Mouse (Mus musculus) ZHBTc4 (cell line): ENCODE measurements at regions not wholly inside any gene's neighbourhood (a gene's known extent, or its start where the extent isn't known, plus 50 kb on each side); places are given as distances from the start of the nearest gene placed in this dataset.
A peak's percentile ranks its signal among the peaks of the same experiment; 100 is the strongest.

ENCODE experiments used
- DNase-seq: peaks from one replicate; pipeline ENCODE4 v3.0.0-alpha.2; 2011; ENCODE audit warnings: low read depth, low spot score

DNA sequence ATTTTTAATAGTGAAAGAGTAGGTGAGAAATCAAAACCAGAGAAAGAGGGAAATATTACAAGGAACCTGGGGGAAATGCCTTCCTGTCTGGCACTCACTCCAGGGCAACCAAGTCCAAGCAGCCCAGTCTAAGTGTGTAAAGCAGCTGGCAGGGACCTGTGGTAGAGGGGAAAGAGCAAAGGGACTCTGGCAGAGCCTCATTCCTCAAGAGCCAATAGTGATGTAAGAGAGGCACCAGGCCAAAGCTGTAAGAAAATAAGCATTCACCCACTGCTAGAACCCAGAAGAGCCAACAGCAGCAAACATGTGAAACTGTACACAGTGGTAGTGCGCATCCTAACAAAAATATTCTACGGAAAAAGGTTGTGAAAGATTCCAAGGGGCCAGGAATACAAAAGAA lies 301.7 kb downstream of the Sox4 start:
- DNase-seq: no peak

DNA sequence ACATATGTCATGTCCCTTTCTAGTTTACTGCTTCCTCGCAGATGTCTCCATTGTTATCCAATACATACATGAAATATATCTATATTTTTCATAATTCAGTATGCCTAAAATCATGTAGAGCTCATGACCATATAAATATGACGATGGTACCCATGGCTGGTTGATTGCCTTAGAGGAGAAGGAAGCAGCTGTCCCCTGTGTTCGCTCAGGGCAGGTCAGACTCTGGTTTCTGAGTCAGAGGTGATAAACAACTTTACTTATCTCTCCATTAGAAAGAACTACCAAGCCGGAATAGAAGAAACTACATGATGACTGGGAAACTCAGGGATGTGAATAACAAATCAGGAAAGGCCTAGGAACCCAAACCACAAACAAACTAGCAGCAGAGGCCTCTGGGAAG lies 307.6 kb downstream of the Sox4 start:
- no peak for DNase-seq

DNA sequence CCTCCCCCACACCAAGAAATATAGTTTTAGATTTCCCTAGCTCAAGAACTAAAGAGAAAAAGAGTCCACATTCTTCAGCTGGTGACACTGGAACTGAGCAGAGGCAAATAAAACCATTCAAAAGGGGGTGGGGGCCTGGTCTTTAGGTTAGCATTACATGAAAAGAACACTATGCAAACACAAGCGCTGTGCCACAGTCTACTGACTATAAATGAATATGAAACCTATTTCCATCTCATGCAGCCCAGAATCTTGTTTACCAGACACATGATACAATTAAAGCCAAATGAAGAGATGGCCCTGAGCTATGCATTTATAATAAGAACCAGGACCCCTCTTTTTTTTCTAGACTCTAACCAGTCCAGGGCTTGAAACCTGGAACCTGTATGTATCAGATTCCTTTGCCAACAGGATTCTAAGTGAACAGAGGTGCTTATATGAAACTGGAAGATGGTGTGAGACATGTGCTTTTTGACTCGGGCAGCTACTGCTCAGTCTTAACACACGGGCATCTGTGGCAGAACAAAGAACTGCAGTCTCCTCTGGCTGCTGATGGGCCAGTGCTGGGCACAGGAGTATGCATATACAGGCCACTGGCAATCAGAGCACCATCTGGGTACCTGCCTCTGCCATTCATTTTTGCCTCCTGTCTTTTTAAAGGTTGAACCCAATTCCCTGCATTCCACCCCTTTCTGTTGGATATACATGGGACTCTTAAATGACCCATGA lies 308.5 kb downstream of the Sox4 start:
- no peak for DNase-seq

DNA sequence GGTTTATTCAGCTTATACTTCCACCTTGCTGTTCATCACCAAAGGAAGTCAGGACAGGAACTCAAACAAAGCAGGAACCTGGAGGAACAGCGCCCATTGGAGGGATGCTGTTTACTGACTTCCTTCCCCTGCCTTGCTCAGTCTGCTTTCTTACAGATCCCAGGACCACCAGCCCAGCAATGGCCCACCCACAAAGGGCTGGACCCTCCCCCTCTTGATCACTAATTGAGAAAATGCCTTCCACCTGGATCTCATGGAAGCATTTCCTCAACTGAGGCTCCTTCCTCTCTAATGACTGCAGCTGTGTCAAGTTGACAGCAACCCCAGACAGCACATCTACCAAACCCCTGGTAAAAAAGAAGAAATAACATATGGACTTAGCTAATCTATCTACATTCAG lies 312.7 kb downstream of the Sox4 start:
- DNase-seq: no peak

DNA sequence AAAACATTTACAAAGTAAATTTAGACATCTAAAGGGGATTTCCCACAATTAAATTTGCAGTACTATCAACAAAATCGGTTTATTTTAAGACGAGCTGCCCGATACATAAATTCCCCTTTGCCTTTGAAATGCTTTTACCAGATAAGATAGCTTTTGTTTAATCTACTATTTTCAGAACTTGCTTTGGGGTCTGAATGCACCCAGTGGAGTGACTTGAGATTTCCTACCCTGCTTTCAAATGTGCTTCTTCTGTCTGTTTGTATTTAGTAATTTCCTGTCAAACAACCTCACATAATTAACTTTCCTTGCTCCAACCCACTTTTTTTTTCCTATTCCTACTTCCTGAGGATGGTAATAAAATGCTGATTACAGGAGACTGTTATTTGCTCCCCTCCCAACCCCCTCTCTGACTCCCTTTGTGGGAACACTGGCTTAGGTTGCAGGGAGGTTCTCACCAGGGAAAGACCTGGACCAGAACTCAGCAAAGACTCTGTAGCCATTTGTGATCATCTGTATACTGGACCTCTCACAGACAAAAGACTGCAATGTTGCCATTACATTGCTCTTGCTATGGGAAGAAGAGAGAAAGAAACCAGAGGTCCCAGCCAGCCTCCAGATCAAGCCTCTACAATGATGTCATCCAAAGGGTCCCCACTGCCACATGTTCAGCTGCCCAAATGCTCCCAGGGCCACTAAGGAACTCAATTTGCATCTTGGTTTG lies 318.1 kb downstream of the Sox4 start:
- DNase-seq: no peak

DNA sequence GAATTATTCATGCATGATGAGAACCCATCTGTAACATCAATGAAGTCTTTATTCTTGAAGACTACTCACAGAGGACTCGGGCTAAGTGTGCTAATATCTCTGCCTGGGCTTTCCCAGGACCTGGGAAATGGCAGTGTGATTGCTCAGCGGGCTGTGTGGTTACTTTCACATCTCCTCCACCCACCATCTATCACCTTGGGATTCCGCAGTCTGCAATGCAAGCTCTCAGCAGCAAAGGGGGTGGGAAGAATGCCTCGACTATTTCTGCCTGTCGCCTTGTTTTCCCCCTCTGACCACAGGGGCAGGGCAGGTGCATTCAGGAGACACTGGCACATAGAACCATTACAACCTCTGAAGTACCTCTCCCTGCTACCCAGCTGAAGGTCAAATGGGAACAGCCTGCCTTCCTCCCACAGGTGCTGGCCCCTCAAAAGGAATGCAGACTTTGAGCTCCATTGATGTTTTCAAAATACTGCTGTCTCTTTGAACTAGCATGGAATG lies 319.9 kb downstream of the Sox4 start:
- DNase-seq: peak; percentile 51

DNA sequence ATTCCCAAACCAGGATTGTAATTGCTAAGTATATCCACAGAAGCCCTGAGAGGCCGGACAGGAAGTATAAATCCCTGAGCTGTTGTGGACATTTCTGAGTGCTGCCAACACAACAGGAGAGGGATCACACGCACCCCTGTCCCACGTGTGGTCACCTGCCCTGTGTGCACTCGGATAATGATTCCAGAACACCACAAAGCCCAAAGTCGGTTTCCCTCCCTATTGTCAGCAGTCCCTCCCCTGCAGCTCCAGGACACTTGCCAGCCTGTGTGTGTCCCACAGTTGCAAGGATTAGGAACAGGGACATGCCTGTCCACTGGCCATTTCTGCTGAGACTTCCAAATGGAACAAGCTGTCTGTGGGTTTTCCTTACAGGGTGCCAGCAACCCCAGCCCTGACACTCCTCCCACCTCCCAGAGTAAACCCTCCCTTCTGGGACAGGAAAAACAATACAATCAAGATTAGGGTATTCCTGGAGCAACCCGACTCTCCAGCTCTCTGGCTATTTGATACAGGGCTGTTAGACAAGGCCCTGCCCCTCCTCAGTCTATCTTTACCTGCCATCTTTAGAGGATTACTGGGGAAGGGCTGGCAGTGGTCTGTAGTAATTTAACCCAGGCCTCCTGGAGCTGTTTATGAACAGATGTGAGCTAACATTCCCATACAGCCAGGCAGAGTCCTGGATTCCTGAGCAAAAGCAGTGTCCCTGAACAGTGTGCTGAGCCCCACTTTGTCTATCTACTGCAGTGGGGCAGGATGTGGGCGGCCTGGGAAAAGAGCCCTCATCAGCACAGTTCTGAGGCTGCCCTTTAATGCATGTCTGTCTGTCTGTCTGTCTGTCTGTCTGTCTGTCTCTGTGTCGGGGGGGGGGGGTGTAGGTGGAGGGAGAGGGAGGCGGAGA lies 323.8 kb downstream of the Sox4 start:
- DNase-seq: no peak

DNA sequence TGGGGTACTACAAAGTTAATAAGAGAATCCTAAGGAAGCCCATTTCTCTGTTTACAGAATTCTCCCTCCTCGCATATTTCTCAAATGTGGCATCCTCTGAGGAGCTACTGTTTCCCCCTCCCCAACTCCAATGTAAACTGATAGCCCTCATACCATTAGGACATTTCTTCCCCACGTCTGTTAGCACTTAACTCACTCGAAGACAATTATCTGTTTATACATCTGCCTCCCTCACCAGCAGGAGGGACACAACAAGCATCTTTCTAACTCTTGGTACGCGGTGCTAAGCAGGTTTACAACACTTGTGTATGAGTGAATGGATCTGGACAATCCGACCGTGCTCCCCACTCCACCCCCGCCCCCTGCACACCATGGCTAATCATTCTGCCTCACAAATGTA lies 324.8 kb downstream of the Sox4 start:
- DNase-seq: no peak

DNA sequence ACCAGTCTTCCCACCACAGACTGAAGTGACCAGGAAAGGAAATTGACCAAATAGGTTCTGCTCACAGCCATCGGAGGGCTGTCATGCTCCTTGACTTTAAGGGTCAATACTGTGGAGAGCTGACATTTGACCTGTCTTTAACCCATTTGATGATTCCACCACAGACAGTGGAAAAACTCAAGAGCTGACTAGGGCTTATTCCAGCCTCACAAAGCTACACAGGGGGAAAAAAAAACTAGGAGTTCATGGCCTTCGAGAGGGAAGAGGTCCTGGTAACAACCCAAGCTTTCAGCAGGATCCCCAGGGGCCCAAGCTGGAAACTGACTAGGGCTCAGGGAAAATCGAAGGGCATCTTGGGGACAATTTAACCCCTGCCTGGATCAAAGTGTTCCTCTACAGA lies 334.6 kb downstream of the Sox4 start:
- DNase-seq: no peak

DNA sequence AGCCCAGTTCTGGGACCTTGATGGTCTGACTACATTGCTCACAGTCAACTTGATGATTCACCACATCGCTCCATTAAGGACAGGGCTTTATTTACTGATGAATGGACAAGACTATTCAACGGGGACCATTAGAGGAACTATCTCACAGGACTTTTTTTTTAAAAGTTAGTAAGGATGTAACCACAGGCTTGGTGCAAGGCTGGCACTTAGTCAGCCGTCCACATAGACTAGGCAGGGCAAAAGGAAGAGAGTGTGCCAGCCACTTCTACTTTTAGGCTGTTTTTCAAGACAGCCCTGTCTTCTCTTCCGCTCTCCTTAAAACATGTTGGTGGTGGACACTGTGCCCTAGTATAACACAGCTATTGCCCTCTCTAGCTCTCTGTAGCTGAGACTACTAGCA lies 336.0 kb downstream of the Sox4 start:
- DNase-seq: no peak

DNA sequence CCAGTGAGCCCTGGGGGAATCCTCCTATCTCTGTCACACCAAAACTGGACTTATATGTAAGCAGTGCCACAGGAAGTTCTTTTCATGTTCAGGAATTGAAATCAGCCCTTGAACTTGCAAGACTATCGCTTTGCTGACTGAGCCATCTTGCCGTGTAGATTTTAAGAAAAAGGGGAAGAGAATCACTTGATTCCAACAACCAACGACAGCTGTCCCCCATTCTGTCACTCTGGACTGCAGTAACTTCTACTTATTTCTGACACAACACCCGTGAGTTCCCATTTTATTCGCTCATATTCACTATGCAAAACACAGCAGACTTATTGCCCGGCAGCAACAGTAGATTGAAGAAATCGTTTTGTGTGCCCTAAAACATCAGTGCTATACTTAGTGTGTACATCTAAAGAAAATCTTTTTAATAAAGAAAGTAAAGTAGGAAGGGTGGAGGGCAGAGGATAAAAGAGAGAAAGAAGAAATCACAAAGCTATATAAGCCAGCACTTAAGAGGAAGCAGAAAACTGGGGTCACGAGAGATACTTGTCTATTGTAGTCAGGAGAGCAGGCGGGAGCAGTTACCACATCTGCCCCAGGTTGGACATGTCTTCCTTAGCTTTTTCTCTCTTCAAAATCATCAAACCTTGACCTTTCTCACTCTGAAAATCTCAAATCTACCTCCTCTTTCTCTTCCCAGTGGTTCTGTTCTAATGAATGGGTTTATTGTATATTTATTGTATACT lies 336.7 kb downstream of the Sox4 start:
- DNase-seq: no peak

DNA sequence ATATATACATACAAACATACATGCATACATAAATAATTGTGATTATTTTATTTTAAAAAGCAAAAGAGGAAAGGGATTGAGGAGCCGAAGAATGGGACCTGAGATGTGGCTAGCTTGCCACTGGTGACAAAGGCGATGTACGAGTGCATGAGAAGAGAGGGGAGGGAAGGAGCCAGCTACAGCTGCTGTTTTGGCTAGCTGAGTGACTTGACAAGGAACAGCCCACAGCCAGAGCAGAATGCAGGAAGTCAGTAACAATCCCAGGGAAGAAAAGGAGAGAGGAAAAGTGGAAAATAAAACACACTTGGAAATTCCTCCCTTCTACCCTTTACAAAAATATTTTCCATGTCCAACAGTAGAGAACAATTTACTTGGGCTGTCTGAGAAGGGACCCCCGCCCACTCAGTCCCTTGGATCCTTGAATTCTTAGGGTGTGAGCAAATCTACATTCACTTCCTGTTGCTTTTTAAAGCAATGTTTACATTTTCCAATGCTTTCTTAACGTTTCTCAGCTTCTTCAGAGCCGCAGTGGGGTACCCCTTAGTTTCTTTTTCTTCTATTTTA lies 345.9 kb downstream of the Sox4 start:
- DNase-seq: no peak

DNA sequence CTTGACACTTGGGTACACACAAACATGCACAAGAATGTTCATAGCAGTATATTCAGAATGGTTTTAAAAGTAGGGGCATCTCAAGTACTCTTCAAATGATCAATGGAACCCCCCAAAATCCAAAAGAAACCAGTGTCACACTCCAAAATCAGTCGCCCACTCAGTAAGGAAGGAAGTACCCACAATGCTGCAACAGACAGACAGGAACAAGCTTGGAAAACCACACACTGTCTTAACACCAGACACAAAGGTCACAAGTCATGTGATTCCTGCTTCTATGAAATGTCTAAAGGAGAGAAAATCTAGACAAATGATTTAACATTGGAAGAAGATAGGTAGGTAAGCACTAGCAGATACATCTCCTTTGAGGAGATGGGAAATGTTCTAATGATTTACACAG lies 346.9 kb downstream of the Sox4 start:
- DNase-seq: no peak

DNA sequence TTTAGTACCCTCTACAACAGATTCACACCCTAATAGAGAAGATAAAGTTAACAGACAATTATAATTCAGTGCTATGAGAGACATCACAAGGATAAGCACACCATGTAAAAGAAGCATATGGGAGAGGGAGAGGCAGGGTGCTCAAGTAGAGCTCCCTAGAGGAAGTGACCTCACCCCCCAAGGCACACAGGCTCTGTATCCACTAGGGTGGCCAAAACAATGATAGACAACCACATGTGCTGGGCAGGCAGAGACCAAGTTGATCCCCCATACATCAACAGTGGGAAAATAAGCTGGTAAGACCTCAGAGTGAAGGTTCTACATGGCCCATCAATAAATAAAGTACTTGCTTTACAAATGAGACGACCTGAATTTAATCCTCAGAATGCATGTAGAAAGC lies 347.7 kb downstream of the Sox4 start:
- no peak for DNase-seq

DNA sequence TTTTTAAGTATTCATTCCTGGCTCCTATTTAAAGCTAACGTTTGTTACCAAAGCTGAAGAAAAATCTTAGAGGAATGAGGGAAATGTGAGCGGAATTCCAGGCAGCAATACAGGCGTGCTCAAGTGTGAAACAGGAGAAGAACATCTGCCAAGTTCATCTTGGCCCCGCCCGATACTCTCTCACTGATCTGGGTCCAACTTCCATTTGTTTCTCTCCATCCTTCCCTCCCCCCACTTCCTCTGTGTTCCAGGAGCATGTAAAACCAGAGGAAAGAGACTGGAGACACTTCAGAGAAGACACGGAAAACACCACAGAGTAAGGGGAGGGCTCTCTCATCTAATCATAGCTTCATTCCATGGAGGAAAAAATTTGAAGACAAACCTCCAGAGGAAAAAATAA lies 346.7 kb downstream of the Gm11361 start:
- no peak for DNase-seq

DNA sequence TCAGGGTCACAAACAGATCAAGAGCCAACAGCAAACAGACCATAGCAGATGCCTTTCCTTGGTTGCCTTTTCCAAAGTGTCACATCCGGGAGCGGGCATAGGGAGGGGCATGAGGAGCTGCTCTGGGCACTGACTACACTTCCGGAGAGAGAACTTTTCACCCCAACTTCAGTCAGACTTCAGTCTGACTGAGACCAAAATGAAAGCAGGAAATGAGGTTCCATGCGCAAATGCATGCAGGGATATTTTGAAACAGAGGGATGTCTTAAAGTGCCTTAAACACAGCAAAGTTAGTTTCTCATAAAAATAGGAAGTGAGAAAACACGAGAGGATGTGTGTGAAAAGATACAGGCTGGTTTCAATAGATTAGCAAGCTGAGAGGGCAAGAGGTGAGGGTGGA lies 343.5 kb downstream of the Gm11361 start:
- DNase-seq: no peak

DNA sequence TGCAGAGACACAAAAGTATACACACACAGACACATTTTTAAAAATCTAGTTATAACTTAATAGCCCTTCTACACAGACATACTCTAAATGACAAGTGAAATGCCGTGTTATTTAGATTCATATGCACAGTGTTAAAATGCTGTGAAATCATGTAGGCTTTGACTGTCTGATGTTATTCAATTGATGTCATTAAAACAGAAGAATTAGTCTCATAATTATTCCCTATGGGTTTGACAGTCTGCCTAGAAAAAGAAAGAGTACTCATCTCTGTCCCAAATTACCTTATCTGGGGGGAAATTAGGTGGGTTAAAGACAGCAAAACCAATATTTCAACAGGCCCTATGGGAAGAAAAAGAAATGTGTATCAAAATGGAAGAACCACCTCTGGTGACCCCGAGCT lies 339.0 kb downstream of the Gm11361 start:
- DNase-seq: no peak

DNA sequence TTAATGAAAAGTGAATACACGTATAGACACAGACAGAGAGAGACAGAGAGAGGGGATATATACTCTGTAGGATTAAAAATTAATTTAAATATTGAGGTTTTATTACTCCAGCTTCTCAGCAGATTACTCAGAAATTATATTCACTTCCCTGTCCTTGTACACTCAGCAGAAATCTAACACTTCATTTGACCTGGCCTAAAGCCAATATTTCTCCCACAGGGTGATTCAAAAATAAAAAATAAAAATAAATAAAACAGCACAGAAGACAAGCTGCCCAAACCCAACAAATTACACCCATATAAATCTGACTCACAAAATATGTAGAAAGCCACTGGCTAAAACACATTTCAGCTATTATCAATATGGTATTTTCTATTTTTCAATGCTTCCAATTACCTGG lies 334.8 kb downstream of the Gm11361 start:
- DNase-seq: no peak

DNA sequence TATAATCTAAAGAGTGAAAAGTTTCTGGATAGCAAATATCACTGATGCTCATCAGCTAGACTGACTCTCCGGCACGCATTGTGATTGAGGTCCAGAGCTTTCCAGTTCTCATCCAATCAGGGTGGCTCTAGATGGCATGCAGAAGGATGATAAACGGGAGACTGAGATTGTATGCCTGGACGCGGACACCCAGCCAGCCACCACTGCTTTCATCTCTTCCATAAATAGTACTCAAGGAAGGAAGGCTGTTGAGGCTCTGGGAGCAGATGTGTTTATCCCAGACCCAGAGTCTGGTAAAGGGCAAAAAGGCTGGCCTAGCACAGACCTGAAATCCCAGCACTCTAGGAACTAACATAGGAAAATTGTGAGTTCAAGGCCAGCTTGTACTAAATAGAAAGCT lies 330.6 kb downstream of the Gm11361 start:
- DNase-seq: no peak

DNA sequence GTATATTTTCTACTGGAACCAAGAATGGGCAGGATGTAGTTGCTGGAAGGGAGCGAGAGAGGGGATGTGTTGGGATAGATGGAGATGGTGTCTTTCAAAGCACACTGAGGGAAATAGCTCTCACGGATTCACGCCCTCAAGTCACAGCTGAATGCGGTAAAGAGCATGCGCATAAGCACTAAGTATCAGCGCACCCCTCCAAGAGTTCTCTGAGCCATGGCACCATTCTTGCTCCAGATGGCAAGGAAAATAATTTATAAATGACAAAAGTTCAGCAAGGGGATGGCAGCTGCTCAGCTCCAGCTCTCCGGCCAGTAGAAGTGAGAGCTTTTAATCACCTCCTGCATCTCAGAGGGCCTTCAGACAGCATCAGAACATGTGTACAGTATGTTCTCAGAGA lies 329.4 kb downstream of the Gm11361 start:
- peak; percentile 1 for DNase-seq

DNA sequence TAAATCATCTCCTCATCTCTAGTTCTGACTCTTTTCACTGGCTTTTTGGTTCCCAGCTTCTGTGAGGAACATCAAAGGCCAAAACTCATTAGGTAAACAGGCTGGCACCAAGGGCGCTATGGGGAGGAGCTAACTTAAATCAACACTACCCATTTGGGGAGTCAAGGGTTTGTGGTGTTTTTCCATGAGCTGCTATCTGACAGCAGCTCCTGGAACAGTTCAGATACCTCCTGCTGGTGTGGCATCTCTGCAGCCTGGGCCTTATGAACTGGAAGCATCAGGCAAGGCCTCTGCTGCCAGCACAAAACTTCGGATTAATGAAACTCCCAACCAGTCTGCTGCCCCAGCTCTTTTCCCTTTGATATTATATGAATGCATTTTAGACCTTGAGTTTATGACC lies 328.8 kb downstream of the Gm11361 start:
- no peak for DNase-seq
